Mouse (Mus musculus) adrenal gland, postnatal 10 days (tissue): Measurements from ENCODE around the gene Lrrc45. TPM values are rescaled to one million over a fixed set of nuclear protein-coding genes. Genes with fewer than 3 reads are reported as not detected.
A peak's percentile ranks its signal among the peaks of the same experiment; 100 is the strongest.
"Not testable (repeated sequence)": the region's sequence is repeated elsewhere in the genome, so short reads cannot be mapped to it uniquely, and the experiment has no call there.

Source experiments
- DNase-seq: peaks from one replicate; pipeline ENCODE4 v3.0.0; 2021; ENCODE audit warnings: mixed read lengths
- total RNA-seq, 2 experiments: library from RNA; stranded (reverse); gene quantifications; 2 replicates each; pipeline ENCODE4 v1.2.3; 2021

Gene Lrrc45
- total RNA-seq, 2 experiments from 2014 or later, result 20.0 to 27.4 TPM

DNA sequence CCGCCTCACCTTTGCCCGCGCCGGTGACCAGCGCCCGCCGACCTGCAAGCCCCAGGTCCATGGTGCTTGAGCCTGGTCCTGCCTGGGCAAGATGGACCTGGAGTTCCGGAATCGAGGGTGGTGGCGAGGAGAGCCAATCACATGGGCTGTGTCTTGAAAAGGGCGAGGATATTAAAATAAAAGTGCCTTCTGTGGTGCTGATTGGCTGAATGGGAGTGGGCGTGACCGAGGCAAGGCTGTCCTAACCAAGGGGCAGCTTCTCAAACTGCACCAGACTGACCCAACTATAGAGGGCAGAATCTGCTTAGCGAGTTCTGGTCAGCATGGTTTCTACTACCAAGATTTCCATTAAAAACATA lies 13.4 kb downstream of the Lrrc45 start, which contains the start of gene Dcxr:
Gene Dcxr, minus strand, starts transcription at position 113 of the 359 bp plus-strand sequence.
- peak; percentile 92 for DNase-seq

DNA sequence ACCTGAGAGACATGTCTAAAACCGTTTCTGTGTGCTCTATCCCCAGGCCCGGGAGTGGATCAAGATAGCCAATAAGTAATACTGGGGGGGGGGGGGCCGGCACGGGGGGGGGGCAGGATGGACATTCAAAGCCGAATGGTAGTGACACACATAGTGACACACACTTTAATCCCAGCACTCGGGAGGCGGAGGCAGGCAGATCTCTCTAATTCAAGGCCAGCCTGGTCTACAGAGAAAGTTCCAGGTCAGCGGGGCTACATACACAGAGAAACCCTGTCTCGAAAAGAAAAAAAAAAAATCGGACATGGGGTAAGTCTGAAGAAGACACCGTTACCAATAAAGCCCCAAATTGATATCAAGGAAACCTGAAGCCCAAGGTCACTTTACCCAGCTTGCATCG lies 13.8 kb downstream of the Lrrc45 start:
- DNase-seq, result no peak

DNA sequence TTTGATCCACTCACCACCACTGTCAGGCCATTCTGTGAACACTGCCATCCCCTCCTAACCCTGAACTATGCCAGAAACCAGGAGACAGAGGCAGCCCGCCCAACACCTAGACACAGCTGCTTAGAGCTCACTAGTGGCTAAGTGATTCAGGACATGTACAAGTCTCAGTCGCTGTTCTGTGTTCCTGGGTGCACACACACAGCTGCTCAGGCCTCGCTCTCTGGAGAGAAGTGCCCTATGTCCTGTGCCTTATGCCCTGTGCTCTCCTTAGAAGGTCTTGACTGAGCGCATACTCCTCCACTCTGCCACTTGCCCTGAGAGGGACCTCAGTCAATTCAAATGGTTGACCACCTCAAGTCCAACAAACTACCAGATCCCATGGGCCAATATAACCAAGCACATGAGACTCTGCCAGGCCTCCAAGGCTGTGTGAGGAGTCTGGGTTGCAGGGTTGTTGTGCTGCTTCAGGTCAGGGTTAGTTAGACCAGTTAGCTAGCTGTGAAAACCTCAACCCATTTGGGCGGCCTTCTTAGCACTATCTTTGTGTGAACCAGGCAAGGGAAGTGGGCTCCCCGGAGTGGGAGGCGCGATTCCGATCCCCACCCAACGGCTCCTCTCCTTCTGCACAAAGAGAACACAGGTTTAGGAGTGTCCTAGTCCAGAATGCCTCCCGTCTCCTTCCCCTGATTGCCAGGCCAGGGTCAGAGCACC lies 15.0 kb downstream of the Lrrc45 start:
- no peak for DNase-seq

DNA sequence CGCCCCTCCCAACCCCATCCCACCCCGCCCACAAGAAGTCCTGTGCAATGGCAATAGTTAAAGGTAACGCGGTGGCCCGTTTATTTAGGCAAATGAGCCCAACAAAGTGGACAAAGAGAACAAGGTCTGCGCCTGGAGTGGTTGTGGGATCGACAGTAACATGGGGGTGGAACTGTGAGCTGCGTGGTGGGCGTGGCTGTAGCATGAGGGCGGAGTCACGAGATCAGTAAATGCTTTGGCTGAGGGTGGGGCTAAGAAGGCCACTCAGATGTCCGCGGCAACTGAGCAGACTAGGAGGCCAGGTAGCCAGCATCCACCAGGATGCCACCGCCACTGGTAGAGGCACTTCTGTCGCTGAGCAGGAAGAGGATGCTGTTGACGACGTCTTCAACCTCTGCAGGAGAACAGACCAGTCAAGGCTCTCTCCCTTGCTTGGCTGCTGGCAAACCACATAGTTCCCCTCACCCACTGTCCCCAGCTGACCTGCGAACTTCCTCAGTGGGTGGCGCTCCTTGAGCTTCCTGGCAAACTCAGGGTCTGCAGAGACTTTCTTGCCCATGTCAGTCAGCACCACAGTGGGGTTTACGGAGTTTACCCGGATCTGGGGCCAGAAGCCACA lies 15.8 kb downstream of the Lrrc45 start:
- DNase-seq, result not testable (repeated sequence)

DNA sequence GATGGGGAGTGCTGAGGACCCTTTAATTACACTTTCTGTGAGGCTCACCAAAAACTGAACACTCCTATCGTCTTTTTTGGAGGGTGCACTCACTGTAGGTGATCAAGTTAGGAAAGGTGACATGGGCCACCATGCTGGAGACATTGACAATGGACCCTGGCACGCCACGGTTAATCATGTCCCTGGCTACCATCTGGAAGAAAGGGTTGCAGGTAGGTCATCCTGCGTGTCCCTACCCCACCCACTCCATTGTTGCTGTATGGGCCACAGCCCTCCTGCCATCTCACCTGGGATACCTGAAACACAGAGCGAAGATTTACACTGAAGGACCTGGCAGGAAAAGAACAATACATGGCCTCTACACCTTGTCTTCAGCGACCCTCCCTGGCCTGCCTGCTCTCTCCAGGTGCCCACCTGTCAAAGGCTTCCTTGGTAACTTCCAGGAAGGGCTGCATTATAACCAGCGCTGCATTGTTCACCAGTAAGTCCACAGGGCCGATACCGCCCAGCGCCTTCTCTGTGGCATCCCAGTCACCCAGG lies 16.7 kb downstream of the Lrrc45 start:
- no peak for DNase-seq

DNA sequence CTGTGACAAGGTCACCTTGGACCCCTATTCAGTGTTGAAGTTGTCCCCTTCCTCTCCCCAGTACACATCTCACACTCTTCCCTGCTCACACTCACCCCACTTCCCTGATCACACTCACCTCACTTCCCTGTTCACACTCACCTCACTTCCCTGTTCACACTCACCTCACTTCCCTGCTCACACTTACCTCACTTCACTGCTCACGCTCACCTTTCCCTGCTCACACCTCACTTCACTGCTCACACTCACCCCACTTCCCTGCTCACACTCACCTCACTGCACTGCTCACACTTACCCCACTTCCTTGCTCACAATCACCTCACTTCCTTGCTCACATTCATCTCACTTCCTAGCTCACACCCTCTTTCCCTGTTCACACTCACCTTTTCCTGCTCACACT lies 17.7 kb downstream of the Lrrc45 start:
- no peak for DNase-seq

DNA sequence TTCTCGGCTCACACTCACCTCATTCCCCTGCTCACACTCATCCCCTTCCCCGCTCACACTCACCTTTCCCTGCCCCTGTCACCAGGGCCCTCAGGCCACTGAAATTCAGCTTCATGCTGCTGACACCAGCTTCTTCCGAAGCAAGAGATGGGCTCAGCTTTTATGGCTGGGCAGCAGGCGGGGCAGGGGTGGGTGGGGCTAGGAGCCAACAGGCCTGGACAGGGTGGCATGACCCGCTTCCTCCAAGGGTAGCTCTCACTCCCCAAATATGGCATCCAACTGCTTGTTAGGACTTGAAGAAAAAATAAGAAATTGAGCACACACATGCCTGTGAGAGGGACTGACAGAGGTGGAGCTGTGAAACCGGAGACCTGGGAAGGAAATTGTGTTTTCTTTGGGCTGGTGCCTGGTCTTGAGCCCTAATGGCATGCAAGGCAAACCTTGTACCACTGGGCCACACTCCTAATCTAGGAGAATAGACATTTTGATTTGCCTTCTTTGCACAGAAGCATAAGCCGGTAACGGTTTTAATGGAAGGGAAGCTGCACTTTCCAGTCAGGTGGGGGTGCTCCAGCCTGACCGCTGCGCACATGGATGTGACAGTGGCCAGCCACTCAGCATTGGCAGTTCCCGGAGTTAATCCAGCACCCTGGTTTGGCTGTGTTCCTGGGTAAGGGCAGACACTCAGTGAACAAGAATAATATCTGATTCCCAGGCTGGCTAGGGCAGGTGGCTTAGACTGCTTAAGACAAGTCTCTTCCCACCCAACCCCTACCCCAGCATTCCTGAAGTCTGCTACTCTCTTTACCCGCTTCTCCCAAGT lies 18.3 kb downstream of the Lrrc45 start, which contains the start of gene Cbr2:
Gene Cbr2, minus strand, starts transcription at position 257 of the 823 bp plus-strand sequence.
- no peak for DNase-seq

DNA sequence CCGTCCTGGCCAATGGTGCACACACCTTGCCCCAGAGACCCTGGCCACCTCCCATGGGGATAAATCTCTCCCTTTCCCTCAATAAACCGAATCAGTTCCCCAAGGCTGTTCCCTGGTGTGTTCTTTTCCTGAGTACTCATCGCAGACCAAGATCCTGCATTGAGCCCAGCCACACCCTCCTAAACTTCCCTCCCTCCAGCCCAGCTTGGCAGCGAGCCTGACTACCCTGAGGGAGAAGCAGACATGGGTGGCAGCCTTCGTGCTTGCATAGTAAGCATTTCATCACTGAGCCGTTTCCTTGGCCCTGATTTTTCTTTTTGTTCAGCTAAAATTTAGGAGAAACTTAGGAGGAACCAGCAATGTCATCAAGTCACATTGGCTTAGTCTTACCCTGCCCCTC lies 19.8 kb downstream of the Lrrc45 start:
- peak; percentile 84 for DNase-seq

DNA sequence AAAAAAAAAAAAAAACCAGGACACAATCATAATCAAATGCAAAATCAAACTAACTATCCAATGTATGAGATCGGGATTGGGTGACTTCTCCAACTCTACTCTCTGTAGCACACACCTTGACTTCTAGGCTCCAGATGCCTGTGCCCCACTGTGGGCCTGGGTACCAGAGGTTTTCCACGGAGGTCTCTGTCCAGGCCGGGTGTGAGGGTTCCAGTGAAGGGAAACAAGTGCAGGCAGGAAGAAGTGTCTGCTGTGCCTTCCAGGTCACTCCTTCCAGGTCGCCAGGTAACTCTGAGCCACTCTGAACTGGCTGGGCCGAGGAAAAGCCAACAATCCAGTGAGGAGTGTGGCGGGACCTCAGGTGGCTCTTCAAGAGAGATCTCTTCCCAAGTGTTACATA lies 22.7 kb downstream of the Lrrc45 start:
- no peak for DNase-seq

DNA sequence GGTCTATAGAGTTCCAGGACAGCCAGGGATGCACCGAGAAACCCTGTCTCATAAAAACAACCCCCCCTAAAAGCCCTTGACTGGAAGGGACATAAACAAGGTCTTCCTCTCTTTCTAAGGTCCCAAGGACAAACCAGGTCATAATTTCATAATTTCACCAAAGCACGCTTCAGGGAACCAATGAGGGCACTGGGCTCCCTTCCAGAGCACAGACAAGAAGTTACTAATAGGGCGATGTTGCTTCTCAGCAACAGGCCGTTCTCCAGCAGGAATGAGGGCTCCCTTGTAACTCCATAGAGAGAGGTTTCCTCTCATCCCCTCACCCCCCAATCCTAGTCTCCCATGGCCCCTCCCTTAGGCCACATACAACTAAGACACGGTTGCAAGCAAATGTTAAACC lies 27.3 kb downstream of the Lrrc45 start:
- DNase-seq, result no peak

DNA sequence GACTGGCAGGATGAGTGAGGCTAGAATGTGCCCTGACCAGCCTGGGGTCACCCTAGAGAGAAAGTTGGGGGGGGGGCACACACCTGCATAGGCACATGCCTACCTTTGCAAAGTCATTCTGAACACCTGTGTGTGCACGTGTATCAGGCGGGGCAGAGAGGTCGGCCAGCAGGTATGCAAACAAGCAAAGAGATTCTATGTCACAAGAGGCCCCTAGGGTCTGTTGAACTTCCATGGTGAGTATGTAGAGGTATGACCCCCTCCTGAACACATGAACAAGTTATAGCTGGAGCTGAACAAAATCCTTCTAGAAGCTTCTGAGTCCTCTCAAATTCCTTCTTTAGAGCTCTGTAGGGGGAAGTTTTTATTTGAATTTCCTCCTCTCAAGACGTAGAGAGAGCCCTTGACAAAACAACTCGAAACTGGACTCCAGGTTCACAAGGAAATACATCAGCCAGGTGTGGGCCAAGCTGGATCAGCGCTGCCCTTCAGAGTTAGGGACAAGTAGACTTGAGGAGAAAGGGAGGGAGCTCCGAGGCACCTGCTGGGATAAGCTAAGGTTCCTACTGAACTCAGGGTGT lies 30.5 kb downstream of the Lrrc45 start:
- DNase-seq, result no peak

DNA sequence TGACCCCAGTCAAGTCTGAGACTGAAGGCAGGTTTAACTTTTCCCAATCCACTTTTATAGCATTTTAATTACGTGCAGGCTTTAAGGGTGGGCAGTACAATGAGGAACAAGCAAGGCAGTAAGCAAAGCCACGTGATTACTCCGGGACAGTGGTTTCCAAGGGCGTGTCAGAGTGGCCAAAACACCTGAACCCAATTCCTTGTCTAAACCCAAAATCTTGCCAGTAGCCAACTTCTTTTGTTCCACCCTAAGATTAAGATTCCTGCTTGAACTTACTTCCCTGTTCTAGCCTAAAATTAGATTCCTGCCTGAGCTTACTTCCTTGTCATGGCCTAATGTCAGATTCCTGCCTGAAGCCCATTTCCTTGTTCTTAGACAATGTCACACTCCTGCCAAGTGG lies 34.2 kb downstream of the Lrrc45 start:
- no peak for DNase-seq

DNA sequence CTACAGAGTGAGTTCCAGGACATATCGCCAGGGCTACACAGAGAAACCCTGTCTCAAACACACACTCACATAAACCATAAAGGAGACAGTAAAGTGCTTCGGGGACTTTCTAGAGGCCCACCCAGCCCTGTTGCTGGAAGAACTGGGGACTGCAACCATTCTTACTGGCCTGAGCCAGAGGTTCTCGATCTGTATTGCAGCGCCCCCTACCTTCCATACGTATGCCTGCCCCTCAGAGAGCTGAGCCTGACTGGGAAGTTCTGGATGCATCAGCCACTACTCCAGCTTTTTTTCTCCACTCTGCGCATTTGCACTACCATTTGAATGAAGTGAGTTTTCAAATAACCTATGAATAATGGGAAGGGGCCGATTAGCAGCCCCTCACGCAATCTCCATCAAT lies 35.7 kb downstream of the Lrrc45 start:
- peak; percentile 45 for DNase-seq

DNA sequence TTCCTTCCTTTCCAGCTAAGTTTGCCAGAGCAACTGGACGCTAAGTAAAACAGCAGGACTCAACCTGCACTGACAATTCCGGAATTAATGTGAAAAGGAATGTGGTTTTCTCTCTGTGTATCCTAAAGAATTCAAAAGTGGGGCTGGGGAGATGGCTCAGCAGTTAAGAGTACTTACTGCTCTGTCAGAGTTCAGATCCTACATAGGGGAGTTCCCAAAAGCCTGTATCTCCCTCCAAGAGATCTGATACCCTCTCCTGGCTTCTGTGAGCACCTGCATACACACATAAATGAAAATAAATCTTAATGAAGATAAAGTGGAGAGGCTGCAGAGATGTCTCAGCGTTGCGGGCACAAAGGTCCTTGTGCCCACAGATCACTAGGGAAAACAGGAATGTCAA lies 37.9 kb downstream of the Lrrc45 start:
- no peak for DNase-seq

DNA sequence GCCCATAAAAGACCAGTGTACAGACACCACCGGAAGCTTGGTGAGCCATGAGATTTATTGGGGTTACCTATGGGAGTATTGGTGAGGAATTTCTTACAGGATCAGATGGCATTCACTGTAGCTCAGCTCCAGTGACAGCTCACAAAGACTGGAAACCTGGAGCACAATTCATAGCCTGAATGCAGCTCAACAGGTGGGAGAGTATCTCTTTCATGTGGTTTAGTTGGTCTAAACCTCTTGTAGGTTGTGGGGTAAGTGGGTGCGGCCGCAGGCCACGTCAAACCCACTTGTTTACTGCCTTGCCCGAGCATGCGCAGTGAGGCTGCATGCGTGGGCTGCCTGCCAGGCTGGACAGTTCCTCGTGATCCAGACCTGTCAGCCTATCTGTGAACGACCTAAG lies 46.5 kb downstream of the Lrrc45 start:
- no peak for DNase-seq

DNA sequence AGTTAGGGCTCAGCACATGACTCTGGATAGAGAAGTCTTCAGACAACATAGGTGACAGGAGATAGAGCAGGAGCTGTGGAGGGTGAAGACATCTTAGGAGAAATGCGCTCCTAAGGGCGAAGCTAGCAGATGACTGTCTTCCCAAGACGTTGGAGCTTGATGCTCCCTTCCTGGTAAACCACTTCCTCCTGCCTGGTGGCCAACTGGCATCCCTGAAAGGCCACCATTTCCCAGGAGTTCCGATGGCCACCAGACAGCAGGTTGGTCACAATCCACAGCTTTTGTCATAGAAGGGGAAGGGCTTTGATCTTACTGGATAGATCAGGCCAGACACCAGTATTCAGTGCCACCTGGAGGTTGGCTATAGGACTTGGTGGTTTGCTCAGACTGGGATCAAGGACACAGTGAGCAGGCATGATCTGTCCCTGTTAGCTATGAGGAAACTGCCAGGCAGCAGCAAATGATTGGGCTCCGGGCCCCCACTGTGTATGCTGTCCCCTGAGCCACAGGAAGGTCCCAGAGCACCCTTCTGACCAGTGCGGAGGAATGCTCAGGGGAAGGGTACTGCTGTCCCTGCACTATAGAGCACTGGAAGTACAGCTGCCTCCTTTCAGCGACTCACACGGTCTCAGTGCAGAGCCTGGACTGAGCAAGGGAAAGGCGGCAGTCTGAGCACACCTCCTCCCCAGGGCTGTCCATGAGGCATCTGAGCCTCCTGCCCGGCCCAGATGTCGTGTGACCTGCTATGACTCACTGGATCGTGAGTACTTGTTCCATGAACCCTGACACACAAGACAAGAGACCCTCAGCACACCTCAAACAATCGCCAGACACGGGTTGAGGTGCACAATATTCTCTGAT lies 48.3 kb downstream of the Lrrc45 start:
- no peak for DNase-seq

DNA sequence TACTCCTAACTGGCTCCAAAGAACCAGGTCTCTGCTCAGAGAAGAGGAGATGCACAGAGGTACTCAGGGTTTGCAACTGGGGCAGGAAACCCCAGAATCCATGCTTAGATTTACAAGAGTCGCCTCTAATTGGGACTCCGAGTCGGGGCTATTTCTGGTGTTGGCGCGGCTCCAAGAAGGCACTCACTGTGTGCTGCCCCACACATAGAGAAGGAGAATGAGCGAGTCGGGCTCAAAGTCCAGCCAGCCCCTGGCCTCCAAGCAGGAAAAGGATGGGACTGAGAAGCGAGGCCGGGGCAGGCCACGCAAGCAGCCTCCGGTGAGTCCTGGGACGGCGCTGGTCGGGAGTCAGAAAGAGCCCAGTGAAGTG lies 48.9 kb downstream of the Lrrc45 start, which contains the start of gene Hmga1b:
Gene Hmga1b, plus strand, starts transcription at position 123 of the 370 bp plus-strand sequence.
- not testable (repeated sequence) for DNase-seq

DNA sequence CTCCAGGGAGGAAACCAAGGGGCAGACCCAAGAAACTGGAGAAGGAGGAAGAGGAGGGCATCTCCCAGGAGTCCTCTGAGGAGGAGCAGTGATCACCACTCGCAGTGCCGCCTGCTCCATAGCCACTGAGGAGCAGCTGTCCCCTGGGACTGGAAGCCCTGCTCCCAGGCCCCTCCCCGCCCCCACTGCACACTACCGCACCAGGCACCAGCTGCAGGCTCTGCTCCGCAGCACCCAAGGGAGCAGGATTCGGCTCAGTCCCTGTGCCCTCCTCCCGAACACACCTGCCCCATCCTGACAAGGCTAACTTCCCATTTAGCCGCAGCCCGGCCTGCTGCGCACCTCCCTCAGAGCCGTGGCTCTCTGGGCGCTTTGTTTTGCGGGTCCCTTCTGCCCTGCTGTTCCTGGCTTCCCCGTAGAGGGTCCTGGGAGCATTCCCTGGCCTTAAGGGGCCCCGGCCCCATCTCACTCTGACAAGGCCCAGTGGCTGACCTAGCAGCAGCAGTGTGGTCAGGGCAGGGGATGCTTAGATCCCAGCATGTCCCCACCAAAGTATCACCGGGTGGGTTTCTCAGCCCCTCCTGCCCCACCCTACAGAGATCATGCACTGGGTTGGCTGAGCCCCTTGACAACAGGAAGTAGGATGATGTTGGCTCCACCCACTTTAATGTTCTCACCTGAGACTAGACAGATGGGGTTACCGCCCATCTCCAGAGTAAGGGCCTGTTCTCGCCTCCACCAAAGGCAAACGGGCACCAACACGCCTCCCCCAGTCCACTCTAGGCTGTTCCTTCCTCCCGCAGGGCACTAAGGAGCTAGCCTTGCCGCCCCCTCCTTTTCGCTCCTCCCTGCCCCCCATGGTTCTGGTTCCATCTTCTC lies 49.6 kb downstream of the Lrrc45 start:
- not testable (repeated sequence) for DNase-seq

DNA sequence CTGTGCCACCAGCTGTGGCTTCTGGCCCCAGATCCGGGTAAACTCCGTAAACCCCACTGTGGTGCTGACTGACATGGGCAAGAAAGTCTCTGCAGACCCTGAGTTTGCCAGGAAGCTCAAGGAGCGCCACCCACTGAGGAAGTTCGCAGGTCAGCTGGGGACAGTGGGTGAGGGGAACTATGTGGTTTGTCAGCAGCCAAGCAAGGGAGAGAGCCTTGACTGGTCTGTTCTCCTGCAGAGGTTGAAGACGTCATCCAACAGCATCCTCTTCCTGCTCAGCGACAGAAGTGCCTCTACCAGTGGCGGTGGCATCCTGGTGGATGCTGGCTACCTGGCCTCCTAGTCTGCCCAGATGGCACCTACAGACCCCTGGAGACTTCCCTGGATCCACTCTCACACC lies 53.3 kb downstream of the Lrrc45 start:
- not testable (repeated sequence) for DNase-seq

DNA sequence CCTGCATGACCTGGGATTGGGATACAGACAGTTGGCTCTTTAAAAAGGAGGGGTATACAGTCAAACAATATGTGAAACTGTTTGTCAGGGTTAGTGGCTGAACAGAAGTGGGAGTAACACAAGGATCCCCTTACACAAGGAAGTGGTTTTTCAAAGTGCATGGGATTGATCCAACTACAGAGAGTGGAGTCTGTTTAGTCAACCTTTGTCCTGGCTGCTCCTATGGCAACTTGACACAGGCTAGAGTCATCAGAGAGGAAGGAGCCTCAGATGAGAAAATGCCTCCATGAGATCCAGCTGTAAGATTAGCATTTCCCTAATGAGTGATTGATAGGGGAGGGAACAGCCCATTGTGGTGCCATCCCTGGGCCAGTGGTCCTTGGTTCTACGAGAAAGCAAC lies 54.5 kb downstream of the Lrrc45 start:
- no peak for DNase-seq
